24 mouse cellular contexts compared by ENCODE assay signal in the genomic region with DNA sequence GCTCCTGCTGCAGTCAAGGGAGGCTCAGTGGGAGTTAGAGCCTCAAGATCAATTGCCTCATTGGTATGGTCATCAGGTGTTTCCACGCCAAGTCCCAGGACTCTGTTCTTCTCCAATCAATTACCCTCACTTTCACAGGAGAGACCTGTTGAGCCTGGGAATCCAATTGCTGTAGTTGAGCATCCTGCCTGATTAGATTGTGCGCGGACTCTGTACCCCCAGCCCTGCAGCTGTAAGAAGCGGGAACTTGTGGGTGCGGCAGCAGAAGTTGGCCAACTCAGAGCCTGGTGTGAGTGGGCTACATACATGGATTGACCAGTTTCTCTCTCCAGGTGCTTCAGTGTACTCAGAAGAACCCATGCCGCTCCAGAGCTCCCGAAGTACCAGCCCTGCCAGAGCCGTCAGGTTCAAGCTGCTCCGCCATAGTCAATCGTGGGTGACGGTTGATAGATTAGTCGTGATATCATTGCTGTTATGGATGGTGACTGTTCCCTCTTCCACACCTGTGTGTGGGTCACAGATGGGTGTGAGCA.
DNase-seq lines count a peak whose midpoint lies in the region; ATAC-seq and TF ChIP-seq lines count a peak whose summit lies in the region.
"Had no signal": no experiment of that assay in that cellular context is flagged by ENCODE, and none has a peak within 500 bp of the region (broad histone marks: within the 10 kb centered on the region; RNA-seq: fewer than 3 reads in every experiment).

No protein-coding gene starts in this region.

- DNase-seq in heart, adult 11 months, result peak; percentile 76
- DNase-seq in midbrain, embryonic 11.5 days (ENCODE audit: low spot score, missing footprints), result peak; percentile 51
- peak; percentile 9 for DNase-seq in urinary bladder, adult 2 months (ENCODE audit: low spot score)
- DNase-seq in urinary bladder, postnatal 36 days (ENCODE audit: low spot score in 2 of 2), result no peak
- peak; percentile 12 for DNase-seq in stomach, postnatal 0 days (ENCODE audit: low spot score)
- DNase-seq in left cerebral cortex, postnatal 25 days (ENCODE audit: low spot score in 2 of 2), result no peak
- DNase-seq: adrenal gland, postnatal 10 days; adrenal gland, postnatal 36 days; B cell, adult 2 months; cerebellum, adult 18-20 months; cerebellum, adult 9-10 months; cerebellum, postnatal 14 days; heart, adult 18-20 months had no signal

- TF ChIP-seq EP300 in stomach, postnatal 0 days (optimal IDR thresholded peaks at IDR 0.05), result no peak

- no peak overlapping the region for H3K4me3 ChIP-seq in heart, embryonic 11.5 days (ENCODE audit: low read depth, low read length)
- no peak overlapping the region for H3K4me3 ChIP-seq in midbrain, embryonic 11.5 days (ENCODE audit: low read depth, low read length)
- no peak overlapping the region for H3K4me3 ChIP-seq in midbrain, embryonic 16.5 days (ENCODE audit: low read depth, low read length)
- H3K4me3 ChIP-seq in stomach, postnatal 0 days (ENCODE audit: low read depth, low read length), result no peak overlapping the region
- H3K4me3 ChIP-seq: embryonic facial prominence, embryonic 12.5 days; embryonic facial prominence, embryonic 15.5 days; hindbrain, embryonic 10.5 days; hindbrain, embryonic 13.5 days had no signal

- H3K9me3 ChIP-seq in heart, embryonic 11.5 days (replicated peaks; ENCODE audit: control insufficient read depth, low read length), result no peaks in the 10 kb centered on the region
- H3K9me3 ChIP-seq in midbrain, embryonic 11.5 days (ENCODE audit: control insufficient read depth, low read length), result no peaks in the 10 kb centered on the region
- no peaks in the 10 kb centered on the region for H3K9me3 ChIP-seq in midbrain, embryonic 16.5 days (replicated peaks; ENCODE audit: control insufficient read depth, low read length, poor library complexity, severe bottlenecking)
- no peaks in the 10 kb centered on the region for H3K9me3 ChIP-seq in stomach, postnatal 0 days (ENCODE audit: control insufficient read depth, low read length)
- H3K9me3 ChIP-seq: embryonic facial prominence, embryonic 12.5 days; embryonic facial prominence, embryonic 15.5 days; hindbrain, embryonic 10.5 days; hindbrain, embryonic 13.5 days had no signal

- WGBS in heart, embryonic 11.5 days (ENCODE audit: insufficient replicate concordance), result 89% methylated on average over 12 of the region's 12 CpGs
- 93% methylated on average over 12 of the region's 12 CpGs for WGBS in midbrain, embryonic 11.5 days
- WGBS in midbrain, embryonic 16.5 days, result 93% methylated on average over 12 of the region's 12 CpGs
- 92% methylated on average over 12 of the region's 12 CpGs for WGBS in stomach, postnatal 0 days

- H3K9ac ChIP-seq in heart, embryonic 11.5 days (ENCODE audit: low read depth, low read length), result no peak overlapping the region
- no peak overlapping the region for H3K9ac ChIP-seq in midbrain, embryonic 11.5 days (ENCODE audit: low read length)
- no peak overlapping the region for H3K9ac ChIP-seq in midbrain, embryonic 16.5 days (ENCODE audit: low read depth, low read length)
- no peak overlapping the region for H3K9ac ChIP-seq in stomach, postnatal 0 days (ENCODE audit: low read length)
- H3K9ac ChIP-seq: embryonic facial prominence, embryonic 12.5 days; embryonic facial prominence, embryonic 15.5 days; hindbrain, embryonic 13.5 days had no signal

- ATAC-seq in heart, embryonic 11.5 days (replicated peaks; ENCODE audit: insufficient number of reproducible peaks, low FRiP score, low TSS enrichment), result no peak
- ATAC-seq in midbrain, embryonic 11.5 days (ENCODE audit: low FRiP score), result no peak
- ATAC-seq in midbrain, embryonic 16.5 days, result no peak
- ATAC-seq in stomach, postnatal 0 days (ENCODE audit: low FRiP score, low TSS enrichment), result no peak
- ATAC-seq: forebrain, embryonic 14.5 days; hindbrain, embryonic 16.5 days; Patski had no signal

- H3K27me3 ChIP-seq in heart, embryonic 11.5 days (ENCODE audit: control insufficient read depth, insufficient read depth, low read length), result peaks cover 5% of the 10 kb centered on the region
- H3K27me3 ChIP-seq in midbrain, embryonic 11.5 days (ENCODE audit: control insufficient read depth, insufficient read depth, low read length), result peaks cover 8% of the 10 kb centered on the region; the same call in 1 of the 2 replicates
- no peaks in the 10 kb centered on the region for H3K27me3 ChIP-seq in midbrain, embryonic 16.5 days (ENCODE audit: control insufficient read depth, insufficient read depth, low read depth, low read length)
- H3K27me3 ChIP-seq in stomach, postnatal 0 days (ENCODE audit: control insufficient read depth, insufficient read depth, low read length), result no peaks in the 10 kb centered on the region
- H3K27me3 ChIP-seq: CH12.LX had no signal

- no peaks in the 10 kb centered on the region for H3K4me1 ChIP-seq in heart, embryonic 11.5 days (ENCODE audit: control insufficient read depth, insufficient read depth, low read length)
- H3K4me1 ChIP-seq in midbrain, embryonic 11.5 days (ENCODE audit: control insufficient read depth, insufficient read depth, low read length), result 0 out of 2 replicates have a peak, but pooled peaks cover 3% of the 10 kb centered on the region
- peaks cover 17% of the 10 kb centered on the region for H3K4me1 ChIP-seq in midbrain, embryonic 16.5 days (ENCODE audit: control insufficient read depth, insufficient read depth, low read length)
- H3K4me1 ChIP-seq in stomach, postnatal 0 days (replicated peaks; ENCODE audit: control insufficient read depth, insufficient read depth), result no peaks in the 10 kb centered on the region

- no peak overlapping the region for H3K27ac ChIP-seq in heart, embryonic 11.5 days (ENCODE audit: low read depth, low read length)
- no peak overlapping the region for H3K27ac ChIP-seq in midbrain, embryonic 11.5 days (ENCODE audit: low read depth, low read length)
- no peak overlapping the region for H3K27ac ChIP-seq in midbrain, embryonic 16.5 days (ENCODE audit: low read length)
- no peak overlapping the region for H3K27ac ChIP-seq in stomach, postnatal 0 days (replicated peaks)
- H3K27ac ChIP-seq: embryonic facial prominence, embryonic 12.5 days; embryonic facial prominence, embryonic 15.5 days; hindbrain, embryonic 10.5 days; hindbrain, embryonic 13.5 days had no signal

- intact Hi-C loops in left cerebral cortex, postnatal 25 days (cut with DNase I), result loop anchor here (5.0 kb wide), 2 partner anchors 323 to 438 kb away; a partner anchor contains a TSS

- TF ChIP-seq CTCF in stomach, postnatal 0 days (IDR thresholded peaks at IDR 0.05; ENCODE audit: low read depth), result no peak

- H3K4me2 ChIP-seq in heart, embryonic 11.5 days, result no peak overlapping the region
- no peak overlapping the region for H3K4me2 ChIP-seq in midbrain, embryonic 11.5 days
- H3K4me2 ChIP-seq in midbrain, embryonic 16.5 days (ENCODE audit: low read length), result no peak overlapping the region
- H3K4me2 ChIP-seq in stomach, postnatal 0 days (replicated peaks; ENCODE audit: low read depth), result no peak overlapping the region
- H3K4me2 ChIP-seq: embryonic facial prominence, embryonic 12.5 days; embryonic facial prominence, embryonic 15.5 days; hindbrain, embryonic 13.5 days had no signal

- H3K36me3 ChIP-seq in heart, embryonic 11.5 days (ENCODE audit: control insufficient read depth, insufficient read depth, low read length), result no peaks in the 10 kb centered on the region
- H3K36me3 ChIP-seq in midbrain, embryonic 11.5 days (ENCODE audit: control insufficient read depth, insufficient read depth, low read length), result no peaks in the 10 kb centered on the region
- no peaks in the 10 kb centered on the region for H3K36me3 ChIP-seq in midbrain, embryonic 16.5 days (ENCODE audit: control insufficient read depth, insufficient read depth, low read length)
- no peaks in the 10 kb centered on the region for H3K36me3 ChIP-seq in stomach, postnatal 0 days (ENCODE audit: control insufficient read depth, insufficient read depth, low read length)
- H3K36me3 ChIP-seq: embryonic facial prominence, embryonic 12.5 days; embryonic facial prominence, embryonic 15.5 days; G1E; hindbrain, embryonic 10.5 days; hindbrain, embryonic 13.5 days had no signal

Comparison
In these comparisons a context has a peak if more than half of its experiments do, and no peak if none do; other contexts are left out.
1. DNase-seq: peak in heart, adult 11 months (single experiment), midbrain, embryonic 11.5 days (single experiment), urinary bladder, adult 2 months (single experiment) and stomach, postnatal 0 days (single experiment); none in urinary bladder, postnatal 36 days (0 of 2) and left cerebral cortex, postnatal 25 days (0 of 2).